Mouse (Mus musculus): Measurements from ENCODE around the gene Gins1. TPM values are rescaled to one million over a fixed set of nuclear protein-coding genes. Genes with fewer than 3 reads are reported as not detected.

Gins1 gene
- 47.0 and 53.0 TPM in 2 replicates for polyA plus RNA-seq (2011; ENCODE audit: insufficient read depth, insufficient read length, low read depth, missing spikeins)

DNA sequence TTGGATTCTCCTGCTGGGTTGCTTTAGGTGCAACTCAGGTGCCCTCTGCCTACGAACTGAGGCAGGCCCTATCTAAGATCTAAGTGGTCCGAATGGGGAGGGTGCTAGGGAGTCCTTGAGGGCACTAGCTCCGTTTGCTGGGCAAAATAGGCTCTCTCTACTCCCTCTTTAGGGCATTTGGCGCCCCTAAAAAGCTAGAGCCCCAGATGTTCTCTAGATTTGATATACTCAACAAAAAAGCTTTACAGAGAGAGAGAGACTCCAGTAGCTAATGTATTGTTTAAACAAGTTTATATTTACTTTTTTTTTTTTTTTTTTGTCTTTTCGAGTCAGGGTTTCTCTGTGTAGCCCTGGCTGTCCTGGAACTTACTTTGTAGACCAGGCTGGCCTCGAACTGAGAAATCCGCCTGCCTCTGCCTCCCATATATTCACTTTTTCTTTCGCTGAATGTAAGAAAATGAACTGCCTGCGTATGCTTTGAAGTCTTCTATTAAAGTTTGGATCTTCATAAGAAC lies at the start of gene Gins1:
Gene Gins1, plus strand, starts transcription at position 465 of the 515 bp plus-strand sequence.
- TF ChIP-seq POLR2A (IDR thresholded peaks at IDR 0.05; ENCODE audit: insufficient read depth, low read length) (no peak), CTCF (IDR thresholded peaks at IDR 0.05; ENCODE audit: low read depth, low read length) (no peak), EP300 (IDR thresholded peaks at IDR 0.05; ENCODE audit: insufficient read depth, low read depth, low read length) (no peak)
- Histone ChIP-seq H3K4me1 (ENCODE audit: control insufficient read depth, insufficient read depth, low read length) (no peaks in the 10 kb centered on the region), H3K9me3 (replicated peaks; ENCODE audit: control insufficient read depth, insufficient read depth, low read length, poor library complexity, severe bottlenecking) (no peaks in the 10 kb centered on the region), H3K9ac (ENCODE audit: low read depth, poor library complexity, severe bottlenecking) (peak within 1 kb of the TSS; percentile 56), H3K27me3 (ENCODE audit: control insufficient read depth, insufficient read depth, low read length, poor library complexity, severe bottlenecking) (no peaks in the 10 kb centered on the region), H3K27ac (ENCODE audit: insufficient read depth, low read length) (peak within 1 kb of the TSS; percentile 71), H3K36me3 (ENCODE audit: control insufficient read depth, insufficient read depth, low read length, poor library complexity, severe bottlenecking) (0 out of 2 replicates have a peak, but pooled peaks cover 2% of the 10 kb centered on the region), H3K4me3 (ENCODE audit: low read depth, low read length) (peak within 1 kb of the TSS; percentile 87)

DNA sequence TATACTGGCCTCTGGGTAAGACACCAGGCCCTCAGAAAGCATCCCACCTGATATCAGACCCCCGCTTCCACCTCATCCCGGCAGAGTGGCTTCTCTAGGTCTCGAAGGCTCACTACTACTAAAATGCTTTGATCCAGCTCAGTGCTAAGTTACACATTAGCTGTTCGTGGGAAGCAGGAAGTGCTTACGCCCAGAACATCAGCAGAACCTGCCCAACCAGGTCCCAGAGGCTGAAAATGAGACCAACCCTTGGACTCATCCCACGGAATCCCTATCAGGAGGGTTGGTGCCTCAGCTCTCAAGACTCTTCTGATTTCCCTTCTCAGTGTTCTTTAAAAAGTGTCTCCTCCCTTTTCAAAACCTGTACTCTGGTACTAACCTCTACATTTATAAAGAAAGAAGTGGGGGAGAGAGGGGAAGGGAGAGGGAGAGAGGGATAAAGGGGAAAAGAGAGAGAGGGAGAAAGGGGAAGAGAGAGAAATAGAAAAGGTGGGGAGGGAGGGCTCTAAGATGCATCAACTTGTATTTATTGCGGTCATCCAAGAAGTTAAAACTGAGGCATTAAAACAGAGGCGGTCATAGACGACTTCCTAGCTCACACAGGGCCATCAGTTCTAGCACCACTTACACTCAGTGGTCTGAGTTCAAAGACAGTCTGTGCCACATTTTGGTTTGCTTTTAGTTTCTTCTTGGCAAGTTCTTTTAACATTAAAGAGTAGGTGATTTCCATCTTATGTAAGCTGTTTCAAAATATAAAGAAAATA lies 46.3 kb upstream of the Gins1 start:
- Histone ChIP-seq H3K4me1 (ENCODE audit: control insufficient read depth, insufficient read depth, low read length) (no peaks in the 10 kb centered on the region), H3K36me3 (ENCODE audit: control insufficient read depth, insufficient read depth, low read length, poor library complexity, severe bottlenecking) (no peaks in the 10 kb centered on the region), H3K4me3 (ENCODE audit: low read depth, low read length) (no peak overlapping the region), H3K9ac (ENCODE audit: low read depth, poor library complexity, severe bottlenecking) (no peak overlapping the region), H3K9me3 (replicated peaks; ENCODE audit: control insufficient read depth, insufficient read depth, low read length, poor library complexity, severe bottlenecking) (no peaks in the 10 kb centered on the region), H3K27ac (ENCODE audit: insufficient read depth, low read length) (no peak overlapping the region), H3K27me3 (ENCODE audit: control insufficient read depth, insufficient read depth, low read length, poor library complexity, severe bottlenecking) (no peaks in the 10 kb centered on the region)
- TF ChIP-seq CTCF (IDR thresholded peaks at IDR 0.05; ENCODE audit: low read depth, low read length): no peak
- no peak for TF ChIP-seq EP300 (IDR thresholded peaks at IDR 0.05; ENCODE audit: insufficient read depth, low read depth, low read length)
- no peak for TF ChIP-seq POLR2A (IDR thresholded peaks at IDR 0.05; ENCODE audit: insufficient read depth, low read length)

DNA sequence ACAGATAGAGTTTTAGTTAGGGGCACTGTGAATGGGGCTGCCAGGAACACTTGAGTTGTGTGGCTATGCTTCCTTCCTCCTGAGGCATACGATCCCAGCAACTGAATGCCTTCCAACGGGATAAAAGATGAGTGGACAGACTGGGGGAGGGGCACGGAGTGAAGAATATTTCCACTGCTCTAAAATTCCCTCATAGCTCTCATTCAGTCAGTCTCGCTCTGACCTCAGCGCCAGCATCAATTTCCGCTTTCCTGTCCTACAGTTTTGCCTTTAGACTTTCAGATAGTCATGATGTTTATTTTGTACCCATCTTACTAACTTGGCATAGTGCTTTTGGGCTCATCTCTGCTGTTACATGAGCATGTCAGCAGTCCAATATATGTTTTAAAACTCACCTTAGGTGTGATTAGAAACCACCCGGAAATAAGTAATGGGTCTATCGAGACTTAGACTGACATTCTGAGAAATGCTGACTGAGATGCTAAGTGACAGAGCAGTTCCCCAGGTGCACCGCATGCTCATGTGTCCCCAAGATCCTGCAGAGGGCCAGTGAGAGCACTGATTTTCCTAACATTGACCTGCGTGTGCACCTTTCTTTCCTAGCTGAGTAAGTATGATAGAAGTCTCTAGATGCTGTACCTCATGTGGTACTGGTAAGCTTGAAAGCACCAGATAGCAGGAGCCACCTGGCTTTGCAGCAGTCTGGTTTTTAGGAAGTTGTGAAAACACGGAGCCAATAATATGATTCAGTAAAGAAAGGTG lies 45.3 kb upstream of the Gins1 start:
- Histone ChIP-seq H3K9ac (ENCODE audit: low read depth, poor library complexity, severe bottlenecking) (no peak overlapping the region), H3K9me3 (replicated peaks; ENCODE audit: control insufficient read depth, insufficient read depth, low read length, poor library complexity, severe bottlenecking) (no peaks in the 10 kb centered on the region)
- no peak for TF ChIP-seq POLR2A (IDR thresholded peaks at IDR 0.05; ENCODE audit: insufficient read depth, low read length)
- TF ChIP-seq EP300 (IDR thresholded peaks at IDR 0.05; ENCODE audit: insufficient read depth, low read depth, low read length): no peak
- no peak for TF ChIP-seq CTCF (IDR thresholded peaks at IDR 0.05; ENCODE audit: low read depth, low read length)

DNA sequence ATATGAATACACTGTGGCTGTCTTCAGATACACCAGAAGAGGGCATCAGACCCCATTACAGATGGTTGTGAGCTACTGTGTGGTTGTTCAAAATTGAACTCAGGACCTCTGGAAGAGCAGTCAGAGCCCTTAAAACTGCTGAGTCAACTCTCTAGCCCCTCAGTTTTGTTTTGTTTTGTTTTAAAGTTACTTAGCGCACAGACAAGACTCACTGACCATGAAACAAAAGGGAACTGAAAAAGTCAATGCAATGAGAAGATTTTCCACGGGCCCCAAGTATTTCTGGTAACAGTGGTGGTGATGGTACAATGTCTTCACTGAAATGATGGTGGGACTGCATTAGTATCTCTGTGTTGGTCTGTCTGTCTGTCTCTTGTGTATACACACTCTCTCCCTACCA lies 44.1 kb upstream of the Gins1 start:
- no peaks in the 10 kb centered on the region for H3K36me3 ChIP-seq (ENCODE audit: control insufficient read depth, insufficient read depth, low read length, poor library complexity, severe bottlenecking)
- no peaks in the 10 kb centered on the region for H3K27me3 ChIP-seq (ENCODE audit: control insufficient read depth, insufficient read depth, low read length, poor library complexity, severe bottlenecking)
- no peaks in the 10 kb centered on the region for H3K9me3 ChIP-seq (replicated peaks; ENCODE audit: control insufficient read depth, insufficient read depth, low read length, poor library complexity, severe bottlenecking)
- H3K9ac ChIP-seq (ENCODE audit: low read depth, poor library complexity, severe bottlenecking): no peak overlapping the region
- no peak overlapping the region for H3K27ac ChIP-seq (ENCODE audit: insufficient read depth, low read length)
- H3K4me3 ChIP-seq (ENCODE audit: low read depth, low read length): no peak overlapping the region
- H3K4me1 ChIP-seq (ENCODE audit: control insufficient read depth, insufficient read depth, low read length): no peaks in the 10 kb centered on the region
- no peak for TF ChIP-seq EP300 (IDR thresholded peaks at IDR 0.05; ENCODE audit: insufficient read depth, low read depth, low read length)
- no peak for TF ChIP-seq CTCF (IDR thresholded peaks at IDR 0.05; ENCODE audit: low read depth, low read length)
- TF ChIP-seq POLR2A (IDR thresholded peaks at IDR 0.05; ENCODE audit: insufficient read depth, low read length): no peak

More for the DNA sequence above, 45.3 kb upstream of the Gins1 start:
- H3K4me3 ChIP-seq (ENCODE audit: low read depth, low read length): no peak overlapping the region
- no peaks in the 10 kb centered on the region for H3K4me1 ChIP-seq (ENCODE audit: control insufficient read depth, insufficient read depth, low read length)
- no peaks in the 10 kb centered on the region for H3K36me3 ChIP-seq (ENCODE audit: control insufficient read depth, insufficient read depth, low read length, poor library complexity, severe bottlenecking)
- H3K27me3 ChIP-seq (ENCODE audit: control insufficient read depth, insufficient read depth, low read length, poor library complexity, severe bottlenecking): no peaks in the 10 kb centered on the region
- no peak overlapping the region for H3K27ac ChIP-seq (ENCODE audit: insufficient read depth, low read length)

DNA sequence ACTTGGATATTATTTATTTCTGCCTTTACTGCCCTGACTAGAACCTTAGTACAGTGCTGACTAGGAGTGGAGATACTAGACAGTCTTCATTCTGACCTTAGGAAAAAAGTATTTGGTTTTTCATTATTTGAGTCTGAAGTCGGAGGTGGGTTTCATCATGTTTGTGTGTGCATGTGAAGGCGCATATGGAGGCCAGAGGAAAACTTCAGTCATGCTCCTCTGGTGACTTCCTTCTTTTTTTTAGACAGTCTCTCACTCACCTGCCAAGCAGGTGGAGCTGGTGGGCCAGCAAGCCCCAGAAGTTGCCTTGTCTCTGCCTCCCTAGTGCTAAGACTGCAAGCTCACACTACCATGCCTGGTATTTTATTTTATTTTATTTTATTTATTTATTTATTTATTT lies 38.2 kb upstream of the Gins1 start:
- no peaks in the 10 kb centered on the region for H3K27me3 ChIP-seq (ENCODE audit: control insufficient read depth, insufficient read depth, low read length, poor library complexity, severe bottlenecking)
- H3K27ac ChIP-seq (ENCODE audit: insufficient read depth, low read length): no peak overlapping the region
- H3K4me1 ChIP-seq (ENCODE audit: control insufficient read depth, insufficient read depth, low read length): no peaks in the 10 kb centered on the region
- H3K9ac ChIP-seq (ENCODE audit: low read depth, poor library complexity, severe bottlenecking): no peak overlapping the region
- H3K4me3 ChIP-seq (ENCODE audit: low read depth, low read length): no peak overlapping the region
- no peaks in the 10 kb centered on the region for H3K36me3 ChIP-seq (ENCODE audit: control insufficient read depth, insufficient read depth, low read length, poor library complexity, severe bottlenecking)
- TF ChIP-seq EP300 (IDR thresholded peaks at IDR 0.05; ENCODE audit: insufficient read depth, low read depth, low read length): no peak
- TF ChIP-seq POLR2A (IDR thresholded peaks at IDR 0.05; ENCODE audit: insufficient read depth, low read length): no peak
- TF ChIP-seq CTCF (IDR thresholded peaks at IDR 0.05; ENCODE audit: low read depth, low read length): no peak
- no peaks in the 10 kb centered on the region for H3K9me3 ChIP-seq (replicated peaks; ENCODE audit: control insufficient read depth, insufficient read depth, low read length, poor library complexity, severe bottlenecking)
